Mouse (Mus musculus) ES-Bruce4 (cell line): Measurements from ENCODE around the gene Hmgcl. TPM values are rescaled to one million over a fixed set of nuclear protein-coding genes. Genes with fewer than 3 reads are reported as not detected.

Experiments used
- H3K27ac ChIP-seq: 2 replicates; pipeline ENCODE4 v1.5.1; 2012; ENCODE audit warnings: low read length, inconsistent platforms; ENCODE audit not compliant: insufficient read depth
- H3K27me3 ChIP-seq: 2 replicates; pipeline ENCODE4 v1.6.1; 2012; ENCODE audit warnings: mild to moderate bottlenecking, low read length, inconsistent platforms; ENCODE audit not compliant: control insufficient read depth, poor library complexity, insufficient read depth, severe bottlenecking
- H3K36me3 ChIP-seq: 2 replicates; pipeline ENCODE4 v1.6.1; 2012; ENCODE audit warnings: inconsistent platforms, mild to moderate bottlenecking, low read length, moderate library complexity; ENCODE audit not compliant: control insufficient read depth, poor library complexity, insufficient read depth, severe bottlenecking
- H3K4me1 ChIP-seq: one replicate; pipeline ENCODE4 v1.8.1; 2011; ENCODE audit warnings: low read length; ENCODE audit not compliant: control insufficient read depth, insufficient read depth
- H3K4me3 ChIP-seq: 2 replicates; pipeline ENCODE4 v1.5.1; 2011; ENCODE audit warnings: low read depth, mild to moderate bottlenecking, low read length
- H3K9ac ChIP-seq: 2 replicates; pipeline ENCODE4 v1.6.1; 2012; ENCODE audit warnings: low read depth, mild to moderate bottlenecking, inconsistent platforms; ENCODE audit not compliant: poor library complexity, severe bottlenecking
- H3K9me3 ChIP-seq: replicated peaks from 2 replicates; pipeline ENCODE4 v1.6.1; 2012; ENCODE audit warnings: mild to moderate bottlenecking, low read length, inconsistent platforms; ENCODE audit not compliant: control insufficient read depth, poor library complexity, insufficient read depth, severe bottlenecking
- CTCF ChIP-seq: IDR thresholded peaks from one replicate; pipeline ENCODE4 v1.8.1; 2011; ENCODE audit warnings: low read depth, low read length
- EP300 ChIP-seq: IDR thresholded peaks from 2 replicates; pipeline ENCODE4 v1.6.1; 2011; ENCODE audit warnings: low read depth, low read length; ENCODE audit not compliant: insufficient read depth
- POLR2A ChIP-seq: IDR thresholded peaks from one replicate; pipeline ENCODE4 v1.8.1; 2011; ENCODE audit warnings: low read length; ENCODE audit not compliant: insufficient read depth
- polyA plus RNA-seq: library from polyadenylated mRNA; stranded (reverse); fragments of >200 nt; gene quantifications from 2 replicates; pipeline ENCODE4 v1.2.4, GENCODE M21; 2011; ENCODE audit warnings: low read depth; ENCODE audit not compliant: missing spikeins, insufficient read depth, insufficient read length

Gene Hmgcl
- polyA plus RNA-seq, 1 experiment, result 18.3 TPM

GRCm38 (mm10) chr4:135986943-135987710, 40.9 kb downstream of the Hmgcl start, which contains the start of gene Pithd1:
Gene Pithd1, minus strand, starts transcription at chr4:135987264.
- no peaks in the 10 kb centered on the region for H3K9me3 ChIP-seq
- peak within 1 kb of the TSS; percentile 90 for H3K9ac ChIP-seq
- TF ChIP-seq CTCF (no peak), POLR2A (peak; percentile 85)
- H3K27ac ChIP-seq, result no peak within 1 kb of the TSS
- peaks cover 5% of the 10 kb centered on the region for H3K36me3 ChIP-seq
- H3K4me3 ChIP-seq, result peak within 1 kb of the TSS; percentile 91
- H3K27me3 ChIP-seq, result no peaks in the 10 kb centered on the region
- H3K4me1 ChIP-seq, result peaks cover 3% of the 10 kb centered on the region

GRCm38 (mm10) chr4:135987714-135988113, 41.5 kb downstream of the Hmgcl start:
- TF ChIP-seq POLR2A, result no peak
- TF ChIP-seq CTCF, result no peak
- no peak for TF ChIP-seq EP300
- no peak overlapping the region for H3K27ac ChIP-seq

GRCm38 (mm10) chr4:135993941-135994340, 47.7 kb downstream of the Hmgcl start:
- Histone ChIP-seq H3K4me1 (no peaks in the 10 kb centered on the region), H3K36me3 (no peaks in the 10 kb centered on the region), H3K4me3 (no peak overlapping the region), H3K27ac (no peak overlapping the region), H3K9ac (no peak overlapping the region), H3K27me3 (no peaks in the 10 kb centered on the region), H3K9me3 (peaks cover 5% of the 10 kb centered on the region; the same call in 1 of the 2 replicates)
- TF ChIP-seq CTCF, result no peak
- TF ChIP-seq POLR2A, result no peak
- TF ChIP-seq EP300, result no peak

More at GRCm38 (mm10) chr4:135987714-135988113, 41.5 kb downstream of the Hmgcl start:
- Histone ChIP-seq H3K9ac (peak overlapping the region; percentile 90), H3K36me3 (peaks cover 5% of the 10 kb centered on the region), H3K4me1 (peaks cover 3% of the 10 kb centered on the region), H3K9me3 (no peaks in the 10 kb centered on the region), H3K27me3 (no peaks in the 10 kb centered on the region), H3K4me3 (peak overlapping the region; percentile 77)

GRCm38 (mm10) chr4:135995118-135995517, 48.9 kb downstream of the Hmgcl start:
- no peak for TF ChIP-seq POLR2A
- TF ChIP-seq EP300, result no peak
- H3K27me3 ChIP-seq, result no peaks in the 10 kb centered on the region
- H3K36me3 ChIP-seq, result no peaks in the 10 kb centered on the region

DNA sequence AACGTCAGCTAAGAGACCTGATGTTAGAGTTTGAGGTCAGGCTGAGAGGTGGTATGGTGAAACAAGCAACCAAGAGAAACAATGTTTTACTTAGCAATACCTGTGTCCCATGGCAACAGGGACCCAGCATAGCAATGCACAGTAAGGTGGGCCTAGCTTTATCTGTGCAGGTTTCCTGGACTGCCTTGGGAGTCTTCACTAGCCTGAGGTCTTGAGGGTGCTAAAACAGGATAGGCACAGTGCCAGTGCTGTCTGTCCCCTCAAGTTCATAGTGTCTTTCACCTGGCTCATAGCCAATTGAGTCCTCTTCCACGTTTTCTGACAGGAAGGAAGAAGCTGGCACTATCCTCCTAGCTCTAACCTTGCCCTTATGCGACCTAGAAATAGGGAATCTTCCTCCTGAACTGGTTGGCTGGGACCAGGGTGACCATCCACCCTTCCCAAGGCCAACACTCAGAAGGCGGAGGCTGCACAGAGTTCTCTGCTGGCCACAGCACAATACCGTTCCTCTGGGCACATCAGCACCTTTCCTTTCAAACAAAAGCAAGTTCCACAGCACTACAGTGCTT, 57.9 kb downstream of the Hmgcl start:
- H3K4me3 ChIP-seq, result no peak overlapping the region
- no peak overlapping the region for H3K27ac ChIP-seq
- no peaks in the 10 kb centered on the region for H3K9me3 ChIP-seq
- TF ChIP-seq POLR2A (no peak), CTCF (no peak), EP300 (no peak)
- H3K27me3 ChIP-seq, result no peaks in the 10 kb centered on the region
- H3K9ac ChIP-seq, result no peak overlapping the region
- no peaks in the 10 kb centered on the region for H3K4me1 ChIP-seq
- H3K36me3 ChIP-seq, result peaks cover 44% of the 10 kb centered on the region

More at GRCm38 (mm10) chr4:135995118-135995517, 48.9 kb downstream of the Hmgcl start:
- Histone ChIP-seq H3K9ac (no peak overlapping the region), H3K27ac (no peak overlapping the region), H3K4me1 (no peaks in the 10 kb centered on the region), H3K4me3 (no peak overlapping the region), H3K9me3 (peaks cover 5% of the 10 kb centered on the region; the same call in 1 of the 2 replicates)

DNA sequence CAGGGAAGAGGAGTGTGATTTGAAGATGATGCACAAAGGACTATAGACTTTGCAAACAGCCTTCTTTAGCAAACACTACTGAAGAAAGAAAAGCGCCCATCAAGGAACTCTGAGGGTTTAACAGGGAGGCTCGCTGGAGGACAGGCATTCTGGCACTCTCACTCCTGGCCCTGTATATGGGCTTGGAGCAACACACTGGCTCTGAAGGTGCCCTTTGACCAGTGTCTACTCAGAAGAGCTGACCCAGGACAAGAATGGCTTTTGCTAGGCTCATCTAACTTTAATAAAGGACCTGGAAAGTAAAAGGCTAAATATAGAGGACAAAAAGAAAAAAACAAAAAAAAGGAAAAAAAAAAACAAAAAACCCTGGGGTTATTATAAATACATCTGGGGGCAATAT, 58.7 kb downstream of the Hmgcl start:
- no peak overlapping the region for H3K9ac ChIP-seq
- H3K27me3 ChIP-seq, result no peaks in the 10 kb centered on the region
- peaks cover 51% of the 10 kb centered on the region for H3K36me3 ChIP-seq
- no peak overlapping the region for H3K4me3 ChIP-seq
- no peak overlapping the region for H3K27ac ChIP-seq
- TF ChIP-seq EP300, result no peak
- TF ChIP-seq POLR2A, result no peak
- no peak for TF ChIP-seq CTCF
- H3K4me1 ChIP-seq, result no peaks in the 10 kb centered on the region
- no peaks in the 10 kb centered on the region for H3K9me3 ChIP-seq
